Mouse (Mus musculus) thymus, postnatal 14 days (tissue): ENCODE data around the gene Prkar1b.

Experiments
- DNase-seq: peaks from one replicate; pipeline ENCODE4 v3.0.0; 2021

The Prkar1b gene

GRCm38 (mm10) chr5:139098991-139099972 is 50.5 kb downstream of the Prkar1b start:
- no peak for DNase-seq

- DNase-seq = no peak
Observed at GRCm38 (mm10) chr5:139095297-139096110, 54.3 kb downstream of the Prkar1b start.

- DNase-seq = no peak
Observed at GRCm38 (mm10) chr5:139093534-139093933, 56.3 kb downstream of the Prkar1b start.

GRCm38 (mm10) chr5:139091713-139092112 is 58.1 kb downstream of the Prkar1b start:
- DNase-seq = no peak

DNA sequence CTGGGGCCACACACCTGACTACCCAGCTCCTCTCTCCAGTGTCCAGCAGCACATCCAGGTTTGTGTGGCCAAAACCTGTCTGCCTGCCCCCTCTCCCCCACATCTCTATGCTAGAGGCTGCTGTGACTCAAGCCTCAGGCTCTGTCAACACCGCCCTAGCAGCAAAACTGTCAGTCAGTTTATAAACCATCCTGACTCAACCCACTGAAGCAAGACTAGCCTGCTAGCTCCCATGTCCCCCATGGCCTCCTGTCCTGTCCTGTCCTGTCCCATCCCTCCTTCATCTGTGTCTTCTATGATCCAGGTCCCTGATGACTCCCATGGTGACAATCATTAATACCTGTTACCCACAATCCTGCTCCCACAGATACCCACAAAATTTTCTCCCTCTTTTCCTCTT is 59.6 kb downstream of the Prkar1b start:
- no peak for DNase-seq

DNA sequence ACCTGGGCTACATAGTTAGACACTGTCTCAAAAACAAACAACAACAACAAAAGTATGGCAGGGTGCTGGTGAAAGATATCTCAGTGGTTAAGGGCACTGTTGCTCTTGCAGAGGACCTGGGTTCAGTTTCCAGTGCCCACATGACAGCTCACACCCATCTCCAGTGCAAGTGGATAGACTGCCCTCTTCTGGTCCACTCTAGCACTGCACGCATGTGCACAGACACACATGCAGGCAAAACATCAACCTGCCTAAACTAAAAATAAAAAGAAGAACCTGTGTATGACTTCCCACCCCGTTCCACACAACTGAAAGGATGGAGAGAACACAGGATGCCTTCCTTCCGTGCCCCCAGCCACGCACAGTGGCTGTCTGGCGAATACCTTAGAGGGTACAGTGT is 61.6 kb downstream of the Prkar1b start:
- DNase-seq = peak; percentile 33

DNA sequence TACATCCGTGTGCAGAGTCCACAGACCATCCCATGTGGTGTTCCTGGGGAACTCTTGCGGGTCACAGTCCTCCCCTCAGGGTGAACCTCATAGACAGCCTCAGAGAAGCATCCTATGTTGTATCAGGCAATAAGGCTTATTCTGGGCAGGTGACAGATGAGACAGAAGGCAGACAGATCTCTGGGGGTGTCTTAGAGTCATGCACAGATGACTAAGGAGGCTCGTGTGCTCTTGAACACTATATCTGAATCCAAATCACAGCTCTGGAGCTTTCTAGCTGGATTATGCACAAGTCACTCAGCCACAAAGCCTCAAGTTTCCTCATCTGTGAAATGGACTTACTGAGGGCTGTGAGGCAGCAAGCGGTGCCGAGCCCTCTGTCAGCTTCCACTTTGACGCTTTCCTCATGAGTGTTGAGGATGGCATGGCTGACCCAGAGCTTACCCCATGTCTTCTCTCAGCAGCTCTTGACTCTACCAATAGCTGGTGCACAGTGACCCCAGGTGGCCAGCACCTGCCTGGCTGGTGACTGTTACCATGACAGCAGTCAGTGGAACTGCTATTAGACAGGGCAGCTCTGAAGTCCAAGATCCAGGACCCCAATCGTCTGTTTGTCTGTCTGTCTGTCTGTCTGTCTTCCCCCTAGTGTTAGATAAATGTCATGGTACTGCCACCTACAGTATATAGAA is 64.8 kb downstream of the Prkar1b start:
- no peak for DNase-seq

DNA sequence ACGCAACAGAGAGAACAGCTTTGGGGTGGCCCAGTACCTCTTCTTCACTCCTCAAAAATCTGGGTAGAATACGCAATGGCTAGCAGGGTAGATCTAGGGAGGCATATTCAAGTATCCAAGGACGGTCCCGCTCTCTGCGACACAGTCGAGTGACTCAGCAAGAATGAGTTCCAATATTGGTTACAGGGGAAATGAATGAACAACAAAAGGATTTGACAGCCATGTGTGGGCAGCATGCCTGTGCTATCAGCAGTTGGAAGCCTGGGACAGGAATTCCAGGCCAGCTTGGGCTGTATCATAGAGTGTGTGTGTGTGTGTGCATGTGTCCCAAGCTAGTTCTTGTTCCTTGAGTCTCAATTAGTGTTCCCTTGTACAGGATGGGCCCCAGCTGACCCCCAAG is 65.5 kb downstream of the Prkar1b start:
- no peak for DNase-seq

- DNase-seq = no peak
Observed at GRCm38 (mm10) chr5:139083841-139084240, 66.0 kb downstream of the Prkar1b start.

GRCm38 (mm10) chr5:139081370-139081769 is 68.4 kb downstream of the Prkar1b start:
- no peak for DNase-seq

GRCm38 (mm10) chr5:139078156-139078462 is 71.7 kb downstream of the Prkar1b start:
- no peak for DNase-seq

- no peak for DNase-seq
Observed at GRCm38 (mm10) chr5:139077311-139078155, 72.3 kb downstream of the Prkar1b start.

GRCm38 (mm10) chr5:139076450-139076849 is 73.4 kb downstream of the Prkar1b start:
- DNase-seq = no peak

GRCm38 (mm10) chr5:139075791-139076190 is 74.0 kb downstream of the Prkar1b start:
- no peak for DNase-seq

- DNase-seq = peak; percentile 79
Observed at GRCm38 (mm10) chr5:139075125-139075524, 74.7 kb downstream of the Prkar1b start.

GRCm38 (mm10) chr5:139073977-139074376 is 75.8 kb downstream of the Prkar1b start:
- DNase-seq = no peak

DNA sequence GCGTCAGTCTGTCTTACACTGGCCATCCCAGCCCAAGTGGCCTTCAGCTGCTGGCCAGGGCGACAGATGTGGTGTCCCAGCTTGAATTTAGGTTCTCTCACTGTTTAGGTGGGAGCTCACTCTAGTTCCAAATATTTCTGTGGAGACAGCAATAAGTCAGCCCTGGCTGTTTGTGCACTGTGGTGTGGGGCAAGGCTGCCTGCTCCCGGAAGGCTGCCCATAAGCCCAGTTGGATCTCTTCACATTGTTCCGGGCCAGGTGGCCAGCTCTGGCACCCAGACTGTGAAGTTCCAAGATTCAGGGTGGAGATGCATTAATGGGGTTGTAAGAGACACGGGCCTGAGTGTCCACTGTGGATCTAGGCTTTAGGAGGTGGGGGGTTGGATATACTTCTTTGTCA is 76.9 kb downstream of the Prkar1b start:
- DNase-seq = no peak

- DNase-seq = no peak
Observed at GRCm38 (mm10) chr5:139066861-139067614, 82.8 kb downstream of the Prkar1b start.

- DNase-seq = no peak
Observed at GRCm38 (mm10) chr5:139064611-139065010, 85.2 kb downstream of the Prkar1b start.

DNA sequence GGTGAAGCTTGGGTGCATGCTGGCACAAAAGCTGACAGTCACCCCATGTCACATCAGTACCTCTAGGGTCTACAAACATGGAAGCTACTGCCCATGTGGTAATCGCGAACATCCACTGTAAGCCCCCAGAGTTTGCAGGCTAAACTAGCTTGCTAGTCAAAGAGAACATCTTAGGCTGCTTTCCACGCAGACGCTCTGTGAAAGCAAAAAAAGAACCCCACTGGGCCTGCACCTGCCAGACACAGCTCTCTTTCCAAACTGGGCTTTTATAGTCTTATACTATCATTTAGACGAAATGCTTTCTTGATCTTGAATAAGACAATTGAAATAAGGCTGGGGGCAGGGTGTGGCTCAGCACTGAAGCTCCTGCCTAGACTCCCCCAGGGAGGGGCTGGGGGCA is 88.1 kb downstream of the Prkar1b start:
- no peak for DNase-seq

GRCm38 (mm10) chr5:139060460-139061051 is 89.2 kb downstream of the Prkar1b start:
- no peak for DNase-seq
